Mouse (Mus musculus): ENCODE measurements around the gene Gipc3.

DNA sequence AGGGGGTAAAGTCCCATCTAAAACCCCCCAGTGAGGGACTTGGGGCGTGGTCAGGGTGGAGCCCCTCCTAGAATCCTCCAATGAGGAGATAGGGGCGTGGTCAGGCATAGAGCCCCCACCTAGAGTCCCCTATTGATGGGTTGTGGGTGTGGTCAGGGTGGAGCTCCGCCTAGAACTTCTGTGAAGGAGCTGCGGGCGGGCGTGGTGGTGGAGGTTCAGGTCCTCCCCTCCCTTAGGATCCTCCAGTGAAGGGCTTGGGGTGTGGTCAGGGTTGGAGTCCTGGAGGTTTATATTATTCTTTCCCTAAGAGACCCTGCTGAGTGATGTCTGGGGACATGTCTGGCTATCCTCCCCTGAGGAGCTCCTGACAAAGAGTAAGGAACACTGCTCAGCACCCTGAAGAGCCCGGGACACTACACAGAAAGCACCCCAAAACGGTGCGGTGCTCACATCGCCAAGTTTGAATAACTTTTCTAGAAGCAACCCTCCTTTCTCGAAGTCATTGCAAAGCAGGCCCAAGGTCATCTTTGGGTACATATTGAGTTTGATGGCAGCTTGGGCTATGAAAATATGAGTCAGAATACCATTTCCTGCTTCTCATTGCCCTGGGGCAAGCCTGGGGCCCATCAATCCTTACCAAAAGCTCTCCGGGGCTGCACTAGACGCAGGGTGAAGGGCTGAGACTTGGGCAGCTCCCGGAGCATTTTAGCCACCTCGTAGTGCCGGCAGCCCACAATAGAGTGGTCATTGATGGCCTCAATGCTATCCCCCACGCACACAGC, 2.3 kb downstream of the Gipc3 start:
- TF ChIP-seq POLR2A (IDR thresholded peaks at IDR 0.05; ENCODE audit: control insufficient read depth, extremely low read depth, insufficient read depth, low read length, poor library complexity) (no peak), CTCF (IDR thresholded peaks at IDR 0.05; ENCODE audit: borderline replicate concordance, control insufficient read depth, extremely low read depth, insufficient read depth, low read length, poor library complexity) (no peak)

Data from thymus, adult 2 months (tissue).